Mouse (Mus musculus): ENCODE results near the gene Gsta4. TPM values are rescaled to one million over a fixed set of nuclear protein-coding genes. Genes with fewer than 3 reads are reported as not detected.

Gene Gsta4
- polyA plus RNA-seq, 1 experiment from 2014 or later = 23.3 TPM

DNA sequence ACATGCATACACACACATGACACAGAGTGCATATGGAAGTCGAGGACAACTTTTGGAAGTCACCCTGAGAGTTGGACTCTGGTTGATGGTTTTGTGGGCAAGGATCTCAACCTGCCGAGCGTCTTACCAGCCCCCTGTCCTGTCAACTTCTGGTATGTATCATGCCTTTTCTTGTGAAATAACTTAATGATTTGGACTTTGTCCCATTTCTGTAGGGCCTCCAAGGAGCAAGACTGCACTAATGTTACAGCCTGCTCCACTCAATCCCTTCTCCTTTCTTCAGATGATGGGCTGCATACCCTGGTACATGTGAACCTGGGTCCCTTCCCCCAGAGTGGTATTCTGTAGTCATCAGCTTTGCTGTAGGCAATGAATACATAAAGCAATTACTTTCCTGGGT, 27.5 kb downstream of the Gsta4 start:
- H3K9me3 ChIP-seq (ENCODE audit: control insufficient read depth) = no peaks in the 10 kb centered on the region
- peak; percentile 58 for ATAC-seq
- no peaks in the 10 kb centered on the region for H3K27me3 ChIP-seq (replicated peaks; ENCODE audit: control insufficient read depth, insufficient read depth, low read length)
- no peak overlapping the region for H3K27ac ChIP-seq (ENCODE audit: low read depth, low read length)
- no peak for TF ChIP-seq CTCF (IDR thresholded peaks at IDR 0.05; ENCODE audit: low read depth)
- no peak overlapping the region for H3K4me3 ChIP-seq (ENCODE audit: low read depth, low read length)
- WGBS = 47% methylated on average over 3 of the region's 3 CpGs
- H3K4me1 ChIP-seq (replicated peaks; ENCODE audit: control insufficient read depth, insufficient read depth, low read length) = peaks cover 7% of the 10 kb centered on the region
- no peak overlapping the region for H3K9ac ChIP-seq (ENCODE audit: low read depth, low read length)
- H3K36me3 ChIP-seq (ENCODE audit: control insufficient read depth, insufficient read depth) = no peaks in the 10 kb centered on the region
- no peak overlapping the region for H3K4me2 ChIP-seq (replicated peaks; ENCODE audit: low read depth)

GRCm38 (mm10) chr9:78210821-78211220, 28.2 kb downstream of the Gsta4 start:
- no peaks in the 10 kb centered on the region for H3K27me3 ChIP-seq (replicated peaks; ENCODE audit: control insufficient read depth, insufficient read depth, low read length)
- ATAC-seq = no peak
- no peak overlapping the region for H3K9ac ChIP-seq (ENCODE audit: low read depth, low read length)
- TF ChIP-seq CTCF (IDR thresholded peaks at IDR 0.05; ENCODE audit: low read depth) = no peak
- H3K4me2 ChIP-seq (replicated peaks; ENCODE audit: low read depth) = no peak overlapping the region
- 97% methylated on average over 2 of the region's 2 CpGs for WGBS
- H3K4me3 ChIP-seq (ENCODE audit: low read depth, low read length) = no peak overlapping the region
- peaks cover 7% of the 10 kb centered on the region for H3K4me1 ChIP-seq (replicated peaks; ENCODE audit: control insufficient read depth, insufficient read depth, low read length)
- H3K27ac ChIP-seq (ENCODE audit: low read depth, low read length) = no peak overlapping the region
- H3K36me3 ChIP-seq (ENCODE audit: control insufficient read depth, insufficient read depth) = no peaks in the 10 kb centered on the region
- H3K9me3 ChIP-seq (ENCODE audit: control insufficient read depth) = no peaks in the 10 kb centered on the region

- 95% methylated on average over 3 of the region's 3 CpGs for WGBS
- no peak for TF ChIP-seq CTCF (IDR thresholded peaks at IDR 0.05; ENCODE audit: low read depth)
- no peak overlapping the region for H3K4me3 ChIP-seq (ENCODE audit: low read depth, low read length)
- H3K9ac ChIP-seq (ENCODE audit: low read depth, low read length) = no peak overlapping the region
- peaks cover 7% of the 10 kb centered on the region for H3K4me1 ChIP-seq (replicated peaks; ENCODE audit: control insufficient read depth, insufficient read depth, low read length)
- H3K27me3 ChIP-seq (replicated peaks; ENCODE audit: control insufficient read depth, insufficient read depth, low read length) = no peaks in the 10 kb centered on the region
- no peak overlapping the region for H3K4me2 ChIP-seq (replicated peaks; ENCODE audit: low read depth)
- no peak overlapping the region for H3K27ac ChIP-seq (ENCODE audit: low read depth, low read length)
- no peaks in the 10 kb centered on the region for H3K36me3 ChIP-seq (ENCODE audit: control insufficient read depth, insufficient read depth)
- no peaks in the 10 kb centered on the region for H3K9me3 ChIP-seq (ENCODE audit: control insufficient read depth)
- ATAC-seq = no peak
Measured at GRCm38 (mm10) chr9:78211521-78211920, 28.9 kb downstream of the Gsta4 start.

DNA sequence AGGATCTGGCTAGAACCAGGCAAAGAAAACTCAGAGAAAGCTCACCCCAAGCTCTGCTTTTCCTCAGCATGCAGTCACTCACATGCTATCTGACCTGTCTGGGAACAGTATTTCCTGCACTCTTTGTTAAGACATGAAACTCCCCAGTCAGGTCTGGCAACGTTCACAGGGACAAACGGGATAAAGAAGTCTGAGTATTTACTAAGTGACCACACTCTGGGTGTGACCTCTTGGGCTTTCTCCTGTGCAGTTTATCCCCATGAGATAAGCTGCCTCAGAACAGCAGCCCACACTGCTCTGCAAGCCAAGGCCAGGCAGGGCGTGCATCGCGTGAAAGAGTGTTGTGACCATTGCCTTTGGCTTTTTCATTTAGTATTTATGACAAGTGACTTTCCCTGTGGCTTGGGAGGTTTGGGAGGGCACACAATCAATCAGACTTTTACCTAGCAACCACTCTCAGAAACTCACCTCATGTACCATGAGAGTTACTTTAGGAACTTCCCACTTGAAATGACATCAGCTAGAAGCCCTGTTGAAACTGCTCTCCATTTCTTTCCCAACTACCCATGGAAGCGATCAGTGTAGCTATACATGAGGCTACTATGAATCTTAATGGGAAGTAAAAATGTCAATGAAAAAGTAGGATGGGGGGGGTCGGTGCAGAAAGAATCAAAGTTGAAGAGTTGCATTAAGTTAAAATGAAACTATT, 29.9 kb downstream of the Gsta4 start:
- no peaks in the 10 kb centered on the region for H3K27me3 ChIP-seq (replicated peaks; ENCODE audit: control insufficient read depth, insufficient read depth, low read length)
- no peak for TF ChIP-seq CTCF (IDR thresholded peaks at IDR 0.05; ENCODE audit: low read depth)
- no peak overlapping the region for H3K9ac ChIP-seq (ENCODE audit: low read depth, low read length)
- WGBS = 34% methylated on average over 7 of the region's 7 CpGs
- H3K4me2 ChIP-seq (replicated peaks; ENCODE audit: low read depth) = no peak overlapping the region
- no peak overlapping the region for H3K27ac ChIP-seq (ENCODE audit: low read depth, low read length)
- H3K36me3 ChIP-seq (ENCODE audit: control insufficient read depth, insufficient read depth) = no peaks in the 10 kb centered on the region
- H3K4me1 ChIP-seq (replicated peaks; ENCODE audit: control insufficient read depth, insufficient read depth, low read length) = peaks cover 7% of the 10 kb centered on the region
- H3K9me3 ChIP-seq (ENCODE audit: control insufficient read depth) = no peaks in the 10 kb centered on the region
- no peak overlapping the region for H3K4me3 ChIP-seq (ENCODE audit: low read depth, low read length)
- ATAC-seq = peak; percentile 5; the same call in 1 of the 2 replicates

DNA sequence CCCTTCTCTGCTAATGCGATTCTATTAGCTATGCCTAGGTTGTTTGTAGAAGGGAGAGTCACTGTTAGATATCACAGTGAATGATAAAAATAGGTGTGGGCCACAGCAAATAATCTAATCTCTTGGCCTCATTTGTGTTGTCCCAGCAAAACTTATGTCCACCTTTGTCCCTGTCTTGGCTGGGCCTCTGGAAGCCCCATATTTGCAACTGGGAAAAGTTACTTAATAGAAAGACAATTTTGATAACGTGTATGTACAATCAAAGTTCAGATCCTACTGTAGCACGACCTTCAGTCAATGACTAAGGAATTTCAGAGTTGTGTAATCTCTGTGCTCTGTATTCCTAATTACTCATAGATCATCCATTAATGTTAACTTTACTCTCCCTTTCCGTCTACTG, 34.5 kb downstream of the Gsta4 start:
- TF ChIP-seq CTCF (IDR thresholded peaks at IDR 0.05; ENCODE audit: low read depth) = no peak
- Histone ChIP-seq H3K9ac (ENCODE audit: low read depth, low read length) (no peak overlapping the region), H3K4me1 (replicated peaks; ENCODE audit: control insufficient read depth, insufficient read depth, low read length) (peaks cover 7% of the 10 kb centered on the region), H3K9me3 (ENCODE audit: control insufficient read depth) (no peaks in the 10 kb centered on the region), H3K4me2 (replicated peaks; ENCODE audit: low read depth) (no peak overlapping the region), H3K27me3 (replicated peaks; ENCODE audit: control insufficient read depth, insufficient read depth, low read length) (no peaks in the 10 kb centered on the region), H3K27ac (ENCODE audit: low read depth, low read length) (no peak overlapping the region; the same call in 1 of the 2 replicates), H3K4me3 (ENCODE audit: low read depth, low read length) (no peak overlapping the region), H3K36me3 (ENCODE audit: control insufficient read depth, insufficient read depth) (no peaks in the 10 kb centered on the region)
- ATAC-seq = peak; percentile 90
- WGBS = 31% methylated on average over 4 of the region's 4 CpGs

- H3K36me3 ChIP-seq (ENCODE audit: control insufficient read depth, insufficient read depth) = no peaks in the 10 kb centered on the region
- no peak overlapping the region for H3K9ac ChIP-seq (ENCODE audit: low read depth, low read length)
- peaks cover 2% of the 10 kb centered on the region; the same call in 1 of the 2 replicates for H3K4me1 ChIP-seq (replicated peaks; ENCODE audit: control insufficient read depth, insufficient read depth, low read length)
- no peak for TF ChIP-seq CTCF (IDR thresholded peaks at IDR 0.05; ENCODE audit: low read depth)
- H3K27ac ChIP-seq (ENCODE audit: low read depth, low read length) = no peak overlapping the region
- 66% methylated on average over 8 of the region's 8 CpGs for WGBS
- no peak overlapping the region for H3K4me3 ChIP-seq (ENCODE audit: low read depth, low read length)
- H3K4me2 ChIP-seq (replicated peaks; ENCODE audit: low read depth) = no peak overlapping the region
- no peaks in the 10 kb centered on the region for H3K9me3 ChIP-seq (ENCODE audit: control insufficient read depth)
- no peaks in the 10 kb centered on the region for H3K27me3 ChIP-seq (replicated peaks; ENCODE audit: control insufficient read depth, insufficient read depth, low read length)
- no peak for ATAC-seq
Measured at GRCm38 (mm10) chr9:78222616-78223015, 40.0 kb downstream of the Gsta4 start.

All from intestine, postnatal 0 days (tissue).